Mouse (Mus musculus) kidney, embryonic 14.5 days (tissue): ENCODE results near the gene Akt1. TPM values are rescaled to one million over a fixed set of nuclear protein-coding genes. Genes with fewer than 3 reads are reported as not detected.
A peak's percentile ranks its signal among the peaks of the same experiment; 100 is the strongest.

Experiments
- ATAC-seq: fragments of 200-750 bp; cut with Nextera tagmentation; 2 replicates; pipeline ENCODE4 v1.8.0; 2017; ENCODE audit warnings: moderate number of reproducible peaks, mild to moderate bottlenecking, moderate TSS enrichment, moderate library complexity; ENCODE audit not compliant: low FRiP score, low TSS enrichment
- H3K27ac ChIP-seq: fragments of 300-500 bp; sonication (generic); 2 replicates; pipeline ENCODE4 v1.5.1; 2014; ENCODE audit warnings: low read depth, mild to moderate bottlenecking, low read length, moderate library complexity, mixed read lengths
- H3K27me3 ChIP-seq: fragments of 300-500 bp; sonication (generic); 2 replicates; pipeline ENCODE4 v1.6.1; 2014; ENCODE audit warnings: mild to moderate bottlenecking, low read length; ENCODE audit not compliant: control insufficient read depth, insufficient read depth
- H3K36me3 ChIP-seq: fragments of 300-500 bp; sonication (generic); 2 replicates; pipeline ENCODE4 v1.6.1; 2014; ENCODE audit warnings: low read length, mixed read lengths; ENCODE audit not compliant: control insufficient read depth, insufficient read depth
- H3K4me1 ChIP-seq: fragments of 300-500 bp; sonication (generic); 2 replicates; pipeline ENCODE4 v1.6.1; 2014; ENCODE audit warnings: low read length, mixed read lengths; ENCODE audit not compliant: control insufficient read depth, insufficient read depth
- H3K4me2 ChIP-seq: fragments of 300-500 bp; sonication (generic); replicated peaks from 2 replicates; pipeline ENCODE4 v1.6.1; 2014; ENCODE audit warnings: low read depth, mild to moderate bottlenecking, low read length
- H3K4me3 ChIP-seq: fragments of 300-500 bp; sonication (generic); 2 replicates; pipeline ENCODE4 v1.5.1; 2014; ENCODE audit warnings: mild to moderate bottlenecking, low read length
- H3K9ac ChIP-seq: fragments of 300-500 bp; sonication (generic); 2 replicates; pipeline ENCODE4 v1.6.1; 2014; ENCODE audit warnings: low read depth, mild to moderate bottlenecking, low read length, moderate library complexity
- H3K9me3 ChIP-seq: fragments of 300-500 bp; sonication (generic); 2 replicates; pipeline ENCODE4 v1.6.1; 2016; ENCODE audit warnings: low read length; ENCODE audit not compliant: control insufficient read depth
- WGBS: fragments of 180-500 bp; shearing (Covaris S2); extraction: QIAGEN DNeasy Blood & Tissue Kit; methylation state at CpG from one replicate; pipeline ENCODE4 v1.1.7; 2014; 5-methylcytosine and 5-hydroxymethylcytosine counted together
- polyA plus RNA-seq: library from polyadenylated mRNA; unstranded; fragments of >200 nt; fragmentation: Nextera tagmentation; extraction: Ambion mirVana; gene quantifications from 2 replicates; pipeline ENCODE4 v1.2.1, GENCODE M21; 2014

The Akt1 gene
- polyA plus RNA-seq, 1 experiment from 2014 or later = 50.8 TPM

GRCm38 (mm10) chr12:112665881-112666544 lies 8.7 kb downstream of the Akt1 start:
- no peak overlapping the region for H3K27ac ChIP-seq
- H3K4me1 ChIP-seq = peaks cover 75% of the 10 kb centered on the region
- WGBS = 88% methylated on average over 9 of the region's 9 CpGs
- peaks cover 88% of the 10 kb centered on the region for H3K36me3 ChIP-seq
- no peak for ATAC-seq
- no peaks in the 10 kb centered on the region for H3K9me3 ChIP-seq
- H3K4me3 ChIP-seq = no peak overlapping the region
- no peak overlapping the region for H3K4me2 ChIP-seq
- H3K27me3 ChIP-seq = no peaks in the 10 kb centered on the region
- 0 out of 2 replicates have a peak overlapping the region, but pooled peaks have one; percentile 23 for H3K9ac ChIP-seq

GRCm38 (mm10) chr12:112665445-112665844 lies 9.2 kb downstream of the Akt1 start:
- Histone ChIP-seq H3K4me1 (peaks cover 75% of the 10 kb centered on the region), H3K27ac (no peak overlapping the region), H3K36me3 (peaks cover 86% of the 10 kb centered on the region), H3K27me3 (no peaks in the 10 kb centered on the region), H3K9ac (0 out of 2 replicates have a peak overlapping the region, but pooled peaks have one; percentile 23), H3K9me3 (no peaks in the 10 kb centered on the region), H3K4me3 (no peak overlapping the region), H3K4me2 (no peak overlapping the region)
- WGBS = 51% methylated on average over 18 of the region's 18 CpGs
- ATAC-seq = no peak

- Histone ChIP-seq H3K4me2 (no peak overlapping the region), H3K36me3 (peaks cover 86% of the 10 kb centered on the region), H3K27me3 (no peaks in the 10 kb centered on the region), H3K9me3 (no peaks in the 10 kb centered on the region), H3K9ac (no peak overlapping the region), H3K27ac (no peak overlapping the region), H3K4me1 (peaks cover 71% of the 10 kb centered on the region), H3K4me3 (no peak overlapping the region)
- no peak for ATAC-seq
- WGBS = 46% methylated on average over 5 of the region's 5 CpGs
Measured at GRCm38 (mm10) chr12:112664656-112665055, 10.0 kb downstream of the Akt1 start.

GRCm38 (mm10) chr12:112664124-112664523 lies 10.6 kb downstream of the Akt1 start:
- no peak overlapping the region for H3K27ac ChIP-seq
- H3K4me2 ChIP-seq = no peak overlapping the region
- no peaks in the 10 kb centered on the region for H3K27me3 ChIP-seq
- H3K9me3 ChIP-seq = no peaks in the 10 kb centered on the region
- peaks cover 86% of the 10 kb centered on the region for H3K36me3 ChIP-seq
- WGBS = 51% methylated on average over 2 of the region's 2 CpGs
- H3K4me1 ChIP-seq = peaks cover 66% of the 10 kb centered on the region
- ATAC-seq = no peak
- no peak overlapping the region for H3K9ac ChIP-seq
- no peak overlapping the region for H3K4me3 ChIP-seq

GRCm38 (mm10) chr12:112663716-112664115 lies 11.0 kb downstream of the Akt1 start:
- Histone ChIP-seq H3K4me2 (no peak overlapping the region), H3K27ac (no peak overlapping the region), H3K4me1 (peaks cover 62% of the 10 kb centered on the region), H3K36me3 (peaks cover 86% of the 10 kb centered on the region), H3K27me3 (no peaks in the 10 kb centered on the region), H3K4me3 (no peak overlapping the region), H3K9ac (peak overlapping the region; percentile 5; the same call in 1 of the 2 replicates), H3K9me3 (no peaks in the 10 kb centered on the region)
- ATAC-seq = no peak
- WGBS = 95% methylated on average over 12 of the region's 12 CpGs

GRCm38 (mm10) chr12:112663303-112663702 lies 11.4 kb downstream of the Akt1 start:
- no peak overlapping the region for H3K27ac ChIP-seq
- H3K36me3 ChIP-seq = peaks cover 86% of the 10 kb centered on the region
- H3K4me1 ChIP-seq = peaks cover 58% of the 10 kb centered on the region
- no peak overlapping the region for H3K4me2 ChIP-seq
- ATAC-seq = no peak
- H3K9me3 ChIP-seq = no peaks in the 10 kb centered on the region
- H3K4me3 ChIP-seq = no peak overlapping the region
- 85% methylated on average over 11 of the region's 11 CpGs for WGBS
- H3K9ac ChIP-seq = peak overlapping the region; percentile 5; the same call in 1 of the 2 replicates
- H3K27me3 ChIP-seq = no peaks in the 10 kb centered on the region

- H3K27me3 ChIP-seq = no peaks in the 10 kb centered on the region
- peaks cover 56% of the 10 kb centered on the region for H3K4me1 ChIP-seq
- H3K36me3 ChIP-seq = peaks cover 88% of the 10 kb centered on the region
- no peak for ATAC-seq
- no peak overlapping the region for H3K4me3 ChIP-seq
- WGBS = 63% methylated on average over 9 of the region's 9 CpGs
- no peaks in the 10 kb centered on the region for H3K9me3 ChIP-seq
- no peak overlapping the region for H3K4me2 ChIP-seq
- peak overlapping the region; percentile 18; the same call in 1 of the 2 replicates for H3K9ac ChIP-seq
- peak overlapping the region; percentile 86; the same call in 1 of the 2 replicates for H3K27ac ChIP-seq
Measured at GRCm38 (mm10) chr12:112661851-112662250, 12.8 kb downstream of the Akt1 start.

- Histone ChIP-seq H3K36me3 (peaks cover 92% of the 10 kb centered on the region), H3K9ac (peak overlapping the region; percentile 35; the same call in 1 of the 2 replicates)
Measured at GRCm38 (mm10) chr12:112661327-112661605, 13.4 kb downstream of the Akt1 start.

GRCm38 (mm10) chr12:112660576-112661326 lies 13.9 kb downstream of the Akt1 start:
- WGBS = 22% methylated on average over 5 of the region's 5 CpGs
- Histone ChIP-seq H3K4me1 (peaks cover 46% of the 10 kb centered on the region), H3K9ac (peak overlapping the region; percentile 35; the same call in 1 of the 2 replicates), H3K4me3 (no peak overlapping the region), H3K27me3 (no peaks in the 10 kb centered on the region), H3K36me3 (peaks cover 92% of the 10 kb centered on the region), H3K9me3 (no peaks in the 10 kb centered on the region), H3K27ac (peak overlapping the region; percentile 86), H3K4me2 (peak overlapping the region; percentile 26)
- peak; percentile 79 for ATAC-seq

More at GRCm38 (mm10) chr12:112661327-112661605, 13.4 kb downstream of the Akt1 start:
- no peak for ATAC-seq
- Histone ChIP-seq H3K27ac (peak overlapping the region; percentile 86), H3K4me3 (no peak overlapping the region), H3K9me3 (no peaks in the 10 kb centered on the region), H3K4me2 (peak overlapping the region; percentile 26; the same call in 1 of the 2 replicates), H3K4me1 (peaks cover 51% of the 10 kb centered on the region), H3K27me3 (no peaks in the 10 kb centered on the region)
- WGBS = 73% methylated on average over 3 of the region's 3 CpGs
